Mouse (Mus musculus) megakaryocyte, embryonic 14.5 days (primary cell): ENCODE results near the gene Siae. TPM values are rescaled to one million over a fixed set of nuclear protein-coding genes. Genes with fewer than 3 reads are reported as not detected.

Experiments used
- H3K27me3 ChIP-seq: replicated peaks from 2 replicates; pipeline ENCODE3; 2012; ENCODE audit warnings: inconsistent platforms
- H3K36me3 ChIP-seq: replicated peaks from 2 replicates; pipeline ENCODE3; 2012; ENCODE audit warnings: low read length, inconsistent platforms, mixed read lengths
- H3K4me1 ChIP-seq: 2 replicates; pipeline ENCODE4 v1.6.1; 2012; ENCODE audit warnings: inconsistent platforms
- H3K4me3 ChIP-seq: replicated peaks from 2 replicates; pipeline ENCODE3; 2012; ENCODE audit warnings: moderate library complexity, mild to moderate bottlenecking, inconsistent platforms
- H3K9me3 ChIP-seq: 2 replicates; pipeline ENCODE4 v1.6.1; 2012; ENCODE audit warnings: inconsistent platforms
- FLI1 ChIP-seq: IDR thresholded peaks from 2 replicates; pipeline ENCODE4 v1.6.1; 2012; ENCODE audit warnings: low read length, inconsistent platforms, mixed read lengths
- GATA1 ChIP-seq: IDR thresholded peaks from 3 replicates; pipeline ENCODE4 v1.6.1; 2012; ENCODE audit warnings: mixed read lengths, low read length, inconsistent platforms, borderline replicate concordance
- polyA plus RNA-seq: library from polyadenylated mRNA; stranded (reverse); fragments of >175 nt; gene quantifications from 2 replicates; pipeline ENCODE4 v1.2.3, GENCODE M21; 2012; ENCODE audit warnings: low replicate concordance; ENCODE audit not compliant: insufficient read depth

Gene Siae
- polyA plus RNA-seq, 1 experiment: 0.40 TPM

GRCm38 (mm10) chr9:37540701-37541575 is 14.6 kb upstream of the Siae start:
- Histone ChIP-seq H3K4me1 (peaks cover 97% of the 10 kb centered on the region), H3K9me3 (no peaks in the 10 kb centered on the region), H3K27me3 (no peaks in the 10 kb centered on the region), H3K4me3 (no peak overlapping the region), H3K36me3 (peaks cover 93% of the 10 kb centered on the region)
- no peak for TF ChIP-seq FLI1

- Histone ChIP-seq H3K4me3 (peak overlapping the region; percentile 29), H3K27me3 (no peaks in the 10 kb centered on the region), H3K4me1 (peaks cover 94% of the 10 kb centered on the region), H3K9me3 (no peaks in the 10 kb centered on the region), H3K36me3 (peaks cover 93% of the 10 kb centered on the region)
- TF ChIP-seq GATA1 (no peak), FLI1 (no peak)
These were observed 13.5 kb upstream of the Siae start for GRCm38 (mm10) chr9:37541851-37542642.

GRCm38 (mm10) chr9:37543869-37544440 is 11.5 kb upstream of the Siae start:
- H3K4me1 ChIP-seq: peaks cover 96% of the 10 kb centered on the region
- peaks cover 93% of the 10 kb centered on the region for H3K36me3 ChIP-seq

GRCm38 (mm10) chr9:37544447-37545165 is 10.9 kb upstream of the Siae start:
- no peak for TF ChIP-seq GATA1
- no peak for TF ChIP-seq FLI1
- no peaks in the 10 kb centered on the region for H3K9me3 ChIP-seq

More at GRCm38 (mm10) chr9:37543869-37544440, 11.5 kb upstream of the Siae start:
- Histone ChIP-seq H3K4me3 (no peak overlapping the region), H3K9me3 (no peaks in the 10 kb centered on the region), H3K27me3 (no peaks in the 10 kb centered on the region)
- TF ChIP-seq FLI1: no peak
- no peak for TF ChIP-seq GATA1

GRCm38 (mm10) chr9:37545166-37545610 is 10.3 kb upstream of the Siae start:
- peaks cover 93% of the 10 kb centered on the region for H3K36me3 ChIP-seq
- peaks cover 96% of the 10 kb centered on the region for H3K4me1 ChIP-seq
- H3K9me3 ChIP-seq: no peaks in the 10 kb centered on the region
- H3K27me3 ChIP-seq: no peaks in the 10 kb centered on the region
- peak overlapping the region; percentile 76 for H3K4me3 ChIP-seq
- no peak for TF ChIP-seq FLI1
- TF ChIP-seq GATA1: no peak

More at GRCm38 (mm10) chr9:37544447-37545165, 10.9 kb upstream of the Siae start:
- Histone ChIP-seq H3K4me3 (peak overlapping the region; percentile 76), H3K4me1 (peaks cover 96% of the 10 kb centered on the region), H3K36me3 (peaks cover 93% of the 10 kb centered on the region), H3K27me3 (no peaks in the 10 kb centered on the region)

- peak overlapping the region; percentile 65 for H3K4me3 ChIP-seq
- H3K9me3 ChIP-seq: no peaks in the 10 kb centered on the region
- no peaks in the 10 kb centered on the region for H3K27me3 ChIP-seq
- peaks cover 97% of the 10 kb centered on the region for H3K36me3 ChIP-seq
- TF ChIP-seq FLI1 (no peak), GATA1 (no peak)
- H3K4me1 ChIP-seq: peaks cover 94% of the 10 kb centered on the region
These were observed 9.5 kb upstream of the Siae start for GRCm38 (mm10) chr9:37545847-37546452.

- Histone ChIP-seq H3K36me3 (peaks cover 99% of the 10 kb centered on the region), H3K4me3 (peak overlapping the region; percentile 87), H3K9me3 (no peaks in the 10 kb centered on the region), H3K4me1 (peaks cover 91% of the 10 kb centered on the region), H3K27me3 (no peaks in the 10 kb centered on the region)
- TF ChIP-seq FLI1: no peak
- no peak for TF ChIP-seq GATA1
These were observed 8.6 kb upstream of the Siae start for GRCm38 (mm10) chr9:37546889-37547288.

- H3K9me3 ChIP-seq: no peaks in the 10 kb centered on the region
- peak overlapping the region; percentile 99 for H3K4me3 ChIP-seq
- TF ChIP-seq GATA1 (no peak), FLI1 (no peak)
- peaks cover 69% of the 10 kb centered on the region for H3K36me3 ChIP-seq
- no peaks in the 10 kb centered on the region for H3K27me3 ChIP-seq
- peaks cover 91% of the 10 kb centered on the region for H3K4me1 ChIP-seq
These were observed 5.1 kb upstream of the Siae start for GRCm38 (mm10) chr9:37550435-37550834.
